Mouse (Mus musculus): Measurements from ENCODE around the gene Irgc1.
"Not testable (repeated sequence)": the region's sequence is repeated elsewhere in the genome, so short reads cannot be mapped to it uniquely, and the experiment has no call there.

The Irgc1 gene

GRCm38 (mm10) chr7:24435305-24435704 is 16.8 kb downstream of the Irgc1 start:
- no peak for DNase-seq (ENCODE audit: low read depth, low spot score)

GRCm38 (mm10) chr7:24431713-24432112 is 20.4 kb downstream of the Irgc1 start:
- no peak for DNase-seq (ENCODE audit: low read depth, low spot score)

GRCm38 (mm10) chr7:24430551-24431345 is 21.3 kb downstream of the Irgc1 start:
- DNase-seq (ENCODE audit: low read depth, low spot score) = no peak

- no peak for DNase-seq (ENCODE audit: low read depth, low spot score)
These were observed 22.5 kb downstream of the Irgc1 start for GRCm38 (mm10) chr7:24429413-24430112.

GRCm38 (mm10) chr7:24428725-24429124 is 23.4 kb downstream of the Irgc1 start:
- DNase-seq (ENCODE audit: low read depth, low spot score) = no peak

GRCm38 (mm10) chr7:24427168-24427567 is 24.9 kb downstream of the Irgc1 start:
- no peak for DNase-seq (ENCODE audit: low read depth, low spot score)

GRCm38 (mm10) chr7:24425919-24426318 is 26.2 kb downstream of the Irgc1 start:
- DNase-seq (ENCODE audit: low read depth, low spot score) = no peak

- DNase-seq (ENCODE audit: low read depth, low spot score) = no peak
These were observed 28.0 kb downstream of the Irgc1 start for GRCm38 (mm10) chr7:24423956-24424732.

GRCm38 (mm10) chr7:24423107-24423763 is 28.9 kb downstream of the Irgc1 start:
- DNase-seq (ENCODE audit: low read depth, low spot score) = no peak

- DNase-seq (ENCODE audit: low read depth, low spot score) = no peak
These were observed 29.8 kb downstream of the Irgc1 start for GRCm38 (mm10) chr7:24422251-24422650.

- no peak for DNase-seq (ENCODE audit: low read depth, low spot score)
These were observed 30.4 kb downstream of the Irgc1 start for GRCm38 (mm10) chr7:24421648-24422047.

GRCm38 (mm10) chr7:24419579-24419978 is 32.5 kb downstream of the Irgc1 start:
- no peak for DNase-seq (ENCODE audit: low read depth, low spot score)

- DNase-seq (ENCODE audit: low read depth, low spot score) = no peak
These were observed 36.8 kb downstream of the Irgc1 start for GRCm38 (mm10) chr7:24415261-24415660.

- DNase-seq (ENCODE audit: low read depth, low spot score) = no peak
These were observed 38.5 kb downstream of the Irgc1 start for GRCm38 (mm10) chr7:24413630-24414029.

GRCm38 (mm10) chr7:24410831-24411230 is 41.3 kb downstream of the Irgc1 start:
- DNase-seq (ENCODE audit: low read depth, low spot score) = no peak

- DNase-seq (ENCODE audit: low read depth, low spot score) = no peak
These were observed 42.0 kb downstream of the Irgc1 start for GRCm38 (mm10) chr7:24410123-24410522.

GRCm38 (mm10) chr7:24408186-24408585 is 43.9 kb downstream of the Irgc1 start:
- DNase-seq (ENCODE audit: low read depth, low spot score) = no peak

GRCm38 (mm10) chr7:24406528-24407344 is 45.4 kb downstream of the Irgc1 start:
- DNase-seq (ENCODE audit: low read depth, low spot score) = peak; percentile 80

- no peak for DNase-seq (ENCODE audit: low read depth, low spot score)
These were observed 46.4 kb downstream of the Irgc1 start for GRCm38 (mm10) chr7:24405649-24406048.

GRCm38 (mm10) chr7:24402851-24403250 is 49.2 kb downstream of the Irgc1 start:
- no peak for DNase-seq (ENCODE audit: low read depth, low spot score)

- not testable (repeated sequence) for DNase-seq (ENCODE audit: low read depth, low spot score)
These were observed 51.6 kb downstream of the Irgc1 start for GRCm38 (mm10) chr7:24400489-24400888.

All from mesoderm, embryonic 11.5 days (tissue).